Mouse (Mus musculus): Measurements from ENCODE around the gene Gdpd3.
"Not testable (repeated sequence)": the region's sequence is repeated elsewhere in the genome, so short reads cannot be mapped to it uniquely, and the experiment has no call there.

Gene Gdpd3

GRCm38 (mm10) chr7:126766201-126766600, at the start of gene Gdpd3:
Gene Gdpd3 (plus strand): TSS chr7:126766334.
- DNase-seq (ENCODE audit: low spot score in 2 of 2) = peak; percentile 78 to 87

GRCm38 (mm10) chr7:126717566-126717965, 48.6 kb upstream of the Gdpd3 start:
- no peak for DNase-seq (ENCODE audit: low spot score in 2 of 2)

- DNase-seq (ENCODE audit: low spot score in 2 of 2) = no peak
Observed at GRCm38 (mm10) chr7:126718787-126719337, 47.3 kb upstream of the Gdpd3 start.

- DNase-seq (ENCODE audit: low spot score in 2 of 2) = no peak
Observed at GRCm38 (mm10) chr7:126721635-126722034, 44.5 kb upstream of the Gdpd3 start.

GRCm38 (mm10) chr7:126725077-126725476, 41.1 kb upstream of the Gdpd3 start:
- DNase-seq (ENCODE audit: low spot score in 2 of 2) = no peak

GRCm38 (mm10) chr7:126725667-126726066, 40.5 kb upstream of the Gdpd3 start:
- no peak for DNase-seq (ENCODE audit: low spot score in 2 of 2)

GRCm38 (mm10) chr7:126730256-126730789, 35.8 kb upstream of the Gdpd3 start:
- not testable (repeated sequence) for DNase-seq (ENCODE audit: low spot score in 2 of 2)

GRCm38 (mm10) chr7:126736122-126736521, 30.0 kb upstream of the Gdpd3 start:
- no peak for DNase-seq (ENCODE audit: low spot score in 2 of 2)

- no peak for DNase-seq (ENCODE audit: low spot score in 2 of 2)
Observed at GRCm38 (mm10) chr7:126739551-126739950, 26.6 kb upstream of the Gdpd3 start.

- DNase-seq (ENCODE audit: low spot score in 2 of 2) = no peak
Observed at GRCm38 (mm10) chr7:126740132-126740735, 25.9 kb upstream of the Gdpd3 start.

- no peak for DNase-seq (ENCODE audit: low spot score in 2 of 2)
Observed at GRCm38 (mm10) chr7:126740977-126741376, 25.2 kb upstream of the Gdpd3 start.

GRCm38 (mm10) chr7:126741452-126741851, 24.7 kb upstream of the Gdpd3 start:
- DNase-seq (ENCODE audit: low spot score in 2 of 2) = no peak

GRCm38 (mm10) chr7:126741964-126742482, 24.1 kb upstream of the Gdpd3 start:
- DNase-seq (ENCODE audit: low spot score in 2 of 2) = no peak

- peak in 1 of 2 experiments; percentile 51 for DNase-seq (ENCODE audit: low spot score in 2 of 2)
Observed at GRCm38 (mm10) chr7:126746066-126746465, 20.1 kb upstream of the Gdpd3 start.

GRCm38 (mm10) chr7:126746798-126747197, 19.3 kb upstream of the Gdpd3 start:
- peak in 1 of 2 experiments; percentile 28 for DNase-seq (ENCODE audit: low spot score in 2 of 2)

GRCm38 (mm10) chr7:126748824-126749223, 17.3 kb upstream of the Gdpd3 start:
- DNase-seq (ENCODE audit: low spot score in 2 of 2) = no peak

GRCm38 (mm10) chr7:126749582-126750343, 16.4 kb upstream of the Gdpd3 start:
- DNase-seq (ENCODE audit: low spot score in 2 of 2) = no peak

GRCm38 (mm10) chr7:126754866-126755265, 11.3 kb upstream of the Gdpd3 start:
- DNase-seq (ENCODE audit: low spot score in 2 of 2) = peak; percentile 70 to 83

GRCm38 (mm10) chr7:126758539-126758938, 7.6 kb upstream of the Gdpd3 start:
- DNase-seq (ENCODE audit: low spot score in 2 of 2) = no peak

GRCm38 (mm10) chr7:126759050-126759671, 7.0 kb upstream of the Gdpd3 start, which contains the start of gene Mapk3:
Gene Mapk3 (plus strand): TSS chr7:126759601.
- peak; percentile 92 to 94 for DNase-seq (ENCODE audit: low spot score in 2 of 2)

- DNase-seq (ENCODE audit: low spot score in 2 of 2) = no peak
Observed at GRCm38 (mm10) chr7:126759672-126760390, 6.3 kb upstream of the Gdpd3 start.
